Mouse (Mus musculus) lung, adult 2 months (tissue): ENCODE measurements at regions not wholly inside any gene's neighbourhood (a gene's known extent, or its start where the extent isn't known, plus 50 kb on each side); places are given as distances from the start of the nearest gene placed in this dataset.

ENCODE experiments used
- CTCF ChIP-seq: fragments of 200-500 bp; IDR thresholded peaks from 2 replicates; pipeline ENCODE4 v1.5.1; 2011; ENCODE audit warnings: mild to moderate bottlenecking, low read length, control low read depth; ENCODE audit not compliant: insufficient read depth
- POLR2A ChIP-seq: fragments of 200-500 bp; IDR thresholded peaks from 2 replicates; pipeline ENCODE4 v1.6.1; 2011; ENCODE audit warnings: low read depth, mild to moderate bottlenecking, control low read depth, low read length, borderline replicate concordance; ENCODE audit errors: extremely low read depth

GRCm38 (mm10) chr5:112155051-112155450, 97.3 kb downstream of the Cryba4 start:
- no peak for TF ChIP-seq CTCF
- no peak for TF ChIP-seq POLR2A
